Mouse (Mus musculus): Measurements from ENCODE around the gene Gabbr2.

Gabbr2 gene

GRCm38 (mm10) chr4:46614641-46615040 lies 377.0 kb downstream of the Gabbr2 start:
- 90% methylated on average over 9 of the region's 9 CpGs for WGBS

GRCm38 (mm10) chr4:46613618-46614017 lies 378.1 kb downstream of the Gabbr2 start:
- WGBS, result 80% methylated on average over 12 of the region's 12 CpGs

Measured in cerebral cortex, adult 2 months (tissue).